Mouse (Mus musculus): ENCODE data around the gene Rcan2. TPM values are rescaled to one million over a fixed set of nuclear protein-coding genes. Genes with fewer than 3 reads are reported as not detected.
A peak's percentile ranks its signal among the peaks of the same experiment; 100 is the strongest.

The Rcan2 gene
- total RNA-seq, 2 experiments from 2014 or later: 40.3 to 80.7 TPM

GRCm38 (mm10) chr17:44013756-44014510 is 212.8 kb downstream of the Rcan2 start:
- intact Hi-C loops (cut with DNase I): no loop called here
- DNase-seq: no peak
- no peak overlapping the region for H3K27ac ChIP-seq
- no peak overlapping the region for H3K4me3 ChIP-seq
- TF ChIP-seq CTCF (IDR thresholded peaks at IDR 0.05): no peak

DNA sequence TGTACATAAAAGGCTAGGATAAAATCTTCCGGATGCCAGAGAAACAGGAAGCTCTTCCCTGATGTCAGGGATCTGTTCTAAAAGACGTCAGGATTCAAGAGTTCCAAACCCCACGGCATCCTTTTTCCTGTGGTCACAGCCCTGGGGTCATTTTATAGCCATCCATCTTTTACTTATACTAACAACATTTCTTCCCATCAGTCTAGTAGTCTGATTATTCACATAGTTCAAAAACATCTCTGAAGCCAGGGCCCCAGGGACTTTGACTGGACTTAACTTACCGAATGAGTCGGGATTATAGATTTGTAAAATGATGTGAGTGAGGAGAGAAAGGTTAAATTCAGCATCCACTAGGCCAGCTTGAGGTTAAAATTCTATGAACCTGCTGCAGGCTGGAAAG is 215.2 kb downstream of the Rcan2 start:
- no peak for DNase-seq
- intact Hi-C loops (cut with DNase I): no loop called here
- no peak for TF ChIP-seq CTCF (IDR thresholded peaks at IDR 0.05)
- Histone ChIP-seq H3K4me3 (no peak overlapping the region), H3K27ac (no peak overlapping the region)

DNA sequence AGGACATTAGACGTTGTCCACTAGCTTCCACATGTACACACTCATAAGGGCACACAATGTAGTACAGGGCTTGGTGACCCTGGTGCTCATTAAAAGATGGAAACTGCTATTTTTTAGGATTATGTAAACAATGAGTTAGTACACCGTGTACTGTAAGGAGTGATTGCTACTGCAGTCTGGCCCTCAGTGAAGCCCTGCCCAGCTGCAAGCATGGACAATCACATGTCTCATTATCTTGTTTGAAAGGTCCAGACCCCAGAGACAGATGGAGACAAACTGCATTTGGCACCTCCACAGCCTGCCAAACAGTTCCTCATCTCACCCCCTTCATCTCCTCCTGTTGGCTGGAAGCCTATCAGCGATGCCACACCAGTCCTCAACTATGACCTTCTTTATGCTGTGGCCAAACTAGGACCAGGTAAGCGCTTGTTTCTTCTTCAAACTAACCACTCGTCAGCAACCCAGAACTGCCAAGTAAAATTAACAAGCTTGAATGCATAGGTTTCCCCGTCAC is 219.6 kb downstream of the Rcan2 start:
- intact Hi-C loops (cut with DNase I): no loop called here
- DNase-seq: no peak
- Histone ChIP-seq H3K27ac (no peak overlapping the region), H3K4me3 (no peak overlapping the region)
- TF ChIP-seq CTCF (IDR thresholded peaks at IDR 0.05): no peak

GRCm38 (mm10) chr17:44023842-44024241 is 222.7 kb downstream of the Rcan2 start:
- DNase-seq: no peak
- H3K4me3 ChIP-seq: no peak overlapping the region
- H3K27ac ChIP-seq: peak overlapping the region; percentile 2; the same call in 1 of the 2 replicates
- intact Hi-C loops (cut with DNase I): no loop called here
- TF ChIP-seq CTCF (IDR thresholded peaks at IDR 0.05): no peak

- Histone ChIP-seq H3K4me3 (no peak overlapping the region), H3K27ac (peak overlapping the region; percentile 92; the same call in 1 of the 2 replicates)
- no peak for TF ChIP-seq CTCF (IDR thresholded peaks at IDR 0.05)
- intact Hi-C loops (cut with DNase I): loop anchor here (5.0 kb wide), 1 partner anchor 33 kb away; no protein-coding TSS in a partner anchor
- DNase-seq: no peak
Observed at GRCm38 (mm10) chr17:44025011-44025410, 223.9 kb downstream of the Rcan2 start.

GRCm38 (mm10) chr17:44025935-44026334 is 224.8 kb downstream of the Rcan2 start:
- Histone ChIP-seq H3K27ac (peak overlapping the region; percentile 92), H3K4me3 (peak overlapping the region; percentile 62)
- no peak for DNase-seq
- intact Hi-C loops (cut with DNase I): loop anchor here (5.0 kb wide), 1 partner anchor 34 kb away; no protein-coding TSS in a partner anchor
- TF ChIP-seq CTCF (IDR thresholded peaks at IDR 0.05): no peak

- peak; percentile 35 for DNase-seq
- Histone ChIP-seq H3K27ac (peak overlapping the region; percentile 92), H3K4me3 (peak overlapping the region; percentile 62)
- TF ChIP-seq CTCF (IDR thresholded peaks at IDR 0.05): no peak
- intact Hi-C loops (cut with DNase I): loop anchor here (5.0 kb wide), 1 partner anchor 34 kb away; no protein-coding TSS in a partner anchor
Observed at GRCm38 (mm10) chr17:44026378-44026777, 225.2 kb downstream of the Rcan2 start.

DNA sequence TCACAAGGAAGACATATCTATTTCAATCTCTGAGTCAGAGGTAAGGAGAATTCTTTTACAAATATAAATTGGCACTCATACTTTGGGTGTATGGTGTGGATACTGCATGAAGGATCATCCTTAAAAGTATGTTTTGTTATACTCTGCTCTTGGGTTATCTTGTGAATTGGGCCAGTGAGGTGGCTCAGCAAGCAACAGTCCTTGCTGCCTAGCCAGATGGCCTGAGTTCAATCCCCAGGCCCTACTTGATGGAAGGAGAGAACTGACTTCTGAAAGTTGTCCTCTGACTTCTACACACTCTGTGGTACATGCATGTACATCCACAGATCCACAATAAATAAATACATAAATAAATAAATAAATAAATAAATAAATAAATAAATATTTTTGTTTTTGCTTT is 225.6 kb downstream of the Rcan2 start:
- Histone ChIP-seq H3K27ac (peak overlapping the region; percentile 92), H3K4me3 (peak overlapping the region; percentile 62)
- TF ChIP-seq CTCF (IDR thresholded peaks at IDR 0.05): no peak
- intact Hi-C loops (cut with DNase I): loop anchor here (5.0 kb wide), 1 partner anchor 34 kb away; no protein-coding TSS in a partner anchor
- DNase-seq: peak; percentile 43

- H3K27ac ChIP-seq: peak overlapping the region; percentile 92
- intact Hi-C loops (cut with DNase I): loop anchor here (5.0 kb wide), 1 partner anchor 35 kb away; no protein-coding TSS in a partner anchor
Observed at GRCm38 (mm10) chr17:44027311-44027710, 226.2 kb downstream of the Rcan2 start.

DNA sequence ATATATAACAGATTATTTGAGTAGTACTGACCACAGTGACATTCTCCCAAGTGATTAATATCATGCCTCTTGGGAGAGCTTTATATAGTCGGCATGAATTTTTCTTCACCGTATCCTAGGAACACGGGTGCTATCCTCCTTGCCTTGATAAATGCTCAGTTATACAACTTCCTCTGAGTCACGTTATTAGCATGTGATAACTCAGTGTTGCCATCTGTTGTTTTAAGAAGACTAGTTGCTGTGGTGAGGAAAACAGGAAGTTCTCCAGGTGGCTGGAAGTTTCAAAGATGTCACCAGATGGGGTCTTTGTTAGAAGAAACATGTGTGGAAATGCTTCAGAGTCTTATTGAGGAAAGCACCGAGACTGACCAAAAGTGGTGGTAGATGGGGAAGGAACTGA is 228.5 kb downstream of the Rcan2 start:
- no peak for TF ChIP-seq CTCF (IDR thresholded peaks at IDR 0.05)
- Histone ChIP-seq H3K4me3 (no peak overlapping the region), H3K27ac (peak overlapping the region; percentile 68)
- intact Hi-C loops (cut with DNase I): loop anchor here (5.0 kb wide), 1 partner anchor 37 kb away; no protein-coding TSS in a partner anchor
- DNase-seq: no peak

More at GRCm38 (mm10) chr17:44027311-44027710, 226.2 kb downstream of the Rcan2 start:
- peak overlapping the region; percentile 62 for H3K4me3 ChIP-seq
- no peak for TF ChIP-seq CTCF (IDR thresholded peaks at IDR 0.05)
- no peak for DNase-seq

GRCm38 (mm10) chr17:44030776-44031587 is 229.8 kb downstream of the Rcan2 start:
- intact Hi-C loops (cut with DNase I): no loop called here
- Histone ChIP-seq H3K27ac (peak overlapping the region; percentile 68), H3K4me3 (no peak overlapping the region)
- no peak for DNase-seq
- no peak for TF ChIP-seq CTCF (IDR thresholded peaks at IDR 0.05)

GRCm38 (mm10) chr17:44035005-44035404 is 233.9 kb downstream of the Rcan2 start:
- no peak for TF ChIP-seq CTCF (IDR thresholded peaks at IDR 0.05)
- no peak overlapping the region for H3K4me3 ChIP-seq
- H3K27ac ChIP-seq: no peak overlapping the region
- intact Hi-C loops (cut with DNase I): loop anchor here (5.0 kb wide), 2 partner anchors 233 to 338 kb away; partner anchors contain the start of gene Rcan2
- no peak for DNase-seq

Data from gastrocnemius, adult 2 months (tissue).